Mouse (Mus musculus) ES-Bruce4 (cell line): ENCODE measurements around the gene Clint1. TPM values are rescaled to one million over a fixed set of nuclear protein-coding genes. Genes with fewer than 3 reads are reported as not detected.

Experiments used
- H3K27ac ChIP-seq: 2 replicates; pipeline ENCODE4 v1.5.1; 2012; ENCODE audit warnings: low read length, inconsistent platforms; ENCODE audit not compliant: insufficient read depth
- H3K27me3 ChIP-seq: 2 replicates; pipeline ENCODE4 v1.6.1; 2012; ENCODE audit warnings: mild to moderate bottlenecking, low read length, inconsistent platforms; ENCODE audit not compliant: control insufficient read depth, poor library complexity, insufficient read depth, severe bottlenecking
- H3K36me3 ChIP-seq: 2 replicates; pipeline ENCODE4 v1.6.1; 2012; ENCODE audit warnings: inconsistent platforms, mild to moderate bottlenecking, low read length, moderate library complexity; ENCODE audit not compliant: control insufficient read depth, poor library complexity, insufficient read depth, severe bottlenecking
- H3K4me1 ChIP-seq: one replicate; pipeline ENCODE4 v1.8.1; 2011; ENCODE audit warnings: low read length; ENCODE audit not compliant: control insufficient read depth, insufficient read depth
- H3K4me3 ChIP-seq: 2 replicates; pipeline ENCODE4 v1.5.1; 2011; ENCODE audit warnings: low read depth, mild to moderate bottlenecking, low read length
- H3K9ac ChIP-seq: 2 replicates; pipeline ENCODE4 v1.6.1; 2012; ENCODE audit warnings: low read depth, mild to moderate bottlenecking, inconsistent platforms; ENCODE audit not compliant: poor library complexity, severe bottlenecking
- H3K9me3 ChIP-seq: replicated peaks from 2 replicates; pipeline ENCODE4 v1.6.1; 2012; ENCODE audit warnings: mild to moderate bottlenecking, low read length, inconsistent platforms; ENCODE audit not compliant: control insufficient read depth, poor library complexity, insufficient read depth, severe bottlenecking
- CTCF ChIP-seq: IDR thresholded peaks from one replicate; pipeline ENCODE4 v1.8.1; 2011; ENCODE audit warnings: low read depth, low read length
- EP300 ChIP-seq: IDR thresholded peaks from 2 replicates; pipeline ENCODE4 v1.6.1; 2011; ENCODE audit warnings: low read depth, low read length; ENCODE audit not compliant: insufficient read depth
- POLR2A ChIP-seq: IDR thresholded peaks from one replicate; pipeline ENCODE4 v1.8.1; 2011; ENCODE audit warnings: low read length; ENCODE audit not compliant: insufficient read depth
- polyA plus RNA-seq: library from polyadenylated mRNA; stranded (reverse); fragments of >200 nt; gene quantifications from 2 replicates; pipeline ENCODE4 v1.2.4, GENCODE M21; 2011; ENCODE audit warnings: low read depth; ENCODE audit not compliant: missing spikeins, insufficient read depth, insufficient read length

The Clint1 gene
- polyA plus RNA-seq, 1 experiment = 77.6 TPM

DNA sequence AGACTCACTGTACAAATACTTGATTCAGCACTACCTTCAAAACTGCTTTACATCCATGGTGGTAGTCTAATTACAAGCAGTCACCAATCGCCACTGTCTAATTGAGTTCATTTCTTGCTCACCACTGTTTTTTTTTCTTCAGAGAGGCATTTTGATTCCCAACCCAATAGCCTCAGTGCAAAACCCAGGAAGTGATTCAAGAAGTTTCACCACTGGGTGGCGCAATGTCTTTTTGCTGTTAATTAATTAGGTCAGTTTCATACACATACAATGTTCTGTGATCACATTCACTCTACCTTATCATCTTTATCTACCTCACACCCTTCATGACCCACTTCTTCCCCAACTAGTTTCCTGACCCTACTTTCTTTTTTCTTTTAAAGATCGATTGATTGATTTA is 107.7 kb downstream of the Clint1 start:
- TF ChIP-seq CTCF (no peak), POLR2A (no peak), EP300 (no peak)
- Histone ChIP-seq H3K4me1 (no peaks in the 10 kb centered on the region), H3K9me3 (peaks cover 21% of the 10 kb centered on the region), H3K36me3 (no peaks in the 10 kb centered on the region), H3K9ac (no peak overlapping the region), H3K4me3 (no peak overlapping the region), H3K27me3 (no peaks in the 10 kb centered on the region), H3K27ac (no peak overlapping the region)

DNA sequence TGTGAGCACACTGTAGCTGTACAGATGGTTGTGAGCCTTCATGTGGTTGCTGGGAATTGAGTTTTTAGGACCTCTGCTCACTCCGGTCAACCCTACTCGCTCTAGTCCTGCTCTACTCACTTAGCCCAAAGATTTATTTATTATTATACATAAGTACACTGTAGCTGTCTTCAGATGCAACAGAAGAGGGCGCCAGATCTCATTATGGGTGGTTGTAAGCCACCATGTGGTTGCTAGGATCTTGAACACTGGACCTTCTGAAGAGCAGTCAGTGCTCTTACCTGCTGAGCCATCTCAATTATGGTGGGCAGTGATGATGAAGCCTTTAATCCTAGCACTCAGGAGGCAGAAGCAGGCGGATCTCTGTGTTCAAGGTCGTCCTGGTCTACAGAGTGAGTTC is 108.2 kb downstream of the Clint1 start:
- H3K9me3 ChIP-seq = peaks cover 23% of the 10 kb centered on the region
- H3K4me3 ChIP-seq = no peak overlapping the region
- no peak overlapping the region for H3K27ac ChIP-seq
- H3K27me3 ChIP-seq = no peaks in the 10 kb centered on the region
- H3K9ac ChIP-seq = no peak overlapping the region
- no peak for TF ChIP-seq CTCF
- TF ChIP-seq POLR2A = no peak
- TF ChIP-seq EP300 = no peak
- H3K4me1 ChIP-seq = no peaks in the 10 kb centered on the region
- no peaks in the 10 kb centered on the region for H3K36me3 ChIP-seq

Other genes starting within 250 kb of the Clint1 start
- 8.5 and 8.7 TPM in 2 replicates for gene Lsm11, start 92.9 kb downstream of the Clint1 start, polyA plus RNA-seq
- gene Thg1l, start 103.4 kb downstream of the Clint1 start, polyA plus RNA-seq = 33.7 and 36.3 TPM in 2 replicates
- 0.67 and 0.87 TPM in 2 replicates for gene Sox30, start 128.3 kb downstream of the Clint1 start, polyA plus RNA-seq
- gene Gm12166, start 200.3 kb downstream of the Clint1 start, polyA plus RNA-seq = 5.5 TPM in 1 of 2 replicates, not detected in the other
- gene Adam19, start 203.9 kb downstream of the Clint1 start, polyA plus RNA-seq = 51.2 and 51.6 TPM in 2 replicates